Mouse (Mus musculus) heart, adult 2 months (tissue): ENCODE measurements around the gene Ppp1r12c. TPM values are rescaled to one million over a fixed set of nuclear protein-coding genes. Genes with fewer than 3 reads are reported as not detected.

Source experiments
- DNase-seq, 2 experiments: peaks; one replicate each; pipeline ENCODE4 v3.0.0; 2021
- H3K27ac ChIP-seq: fragments of 200-600 bp; 2 replicates; pipeline ENCODE4 v1.8.1; 2022
- H3K27me3 ChIP-seq: fragments of 200-500 bp; 2 replicates; pipeline ENCODE4 v1.6.1; 2012; ENCODE audit warnings: mild to moderate bottlenecking, low read length, inconsistent platforms, mixed read lengths; ENCODE audit not compliant: control insufficient read depth, insufficient read depth
- H3K36me3 ChIP-seq: fragments of 200-500 bp; 2 replicates; pipeline ENCODE4 v1.6.1; 2012; ENCODE audit warnings: low read length, inconsistent platforms; ENCODE audit not compliant: control insufficient read depth, insufficient read depth
- H3K4me1 ChIP-seq: fragments of 200-500 bp; 2 replicates; pipeline ENCODE4 v1.6.1; 2011; ENCODE audit warnings: low read length; ENCODE audit not compliant: control insufficient read depth, insufficient read depth
- H3K4me3 ChIP-seq: fragments of 200-600 bp; 2 replicates; pipeline ENCODE4 v1.8.1; 2022
- H3K79me2 ChIP-seq: fragments of 200-500 bp; replicated peaks from 2 replicates; pipeline ENCODE4 v1.6.1; 2012; ENCODE audit warnings: mild to moderate bottlenecking, inconsistent platforms, low read length, moderate library complexity, mixed read lengths; ENCODE audit not compliant: control insufficient read depth, insufficient read depth
- H3K9ac ChIP-seq: fragments of 200-500 bp; 2 replicates; pipeline ENCODE4 v1.6.1; 2012; ENCODE audit warnings: low read depth, mild to moderate bottlenecking, control low read depth, inconsistent platforms, low read length, mixed read lengths
- CTCF ChIP-seq: fragments of 200-600 bp; IDR thresholded peaks from 2 replicates; pipeline ENCODE4 v1.8.1; 2022; ENCODE audit warnings: antibody characterized with exemption, mild to moderate bottlenecking, moderate library complexity
- EP300 ChIP-seq: fragments of 200-500 bp; IDR thresholded peaks from 2 replicates; pipeline ENCODE4 v1.6.1; 2011; ENCODE audit warnings: low read depth, low read length, control low read depth; ENCODE audit not compliant: insufficient read depth
- POLR2A ChIP-seq: fragments of 200-500 bp; IDR thresholded peaks from 2 replicates; pipeline ENCODE4 v1.6.1; 2011; ENCODE audit warnings: mild to moderate bottlenecking, low read depth, low read length, control low read depth; ENCODE audit not compliant: insufficient read depth
- WGBS: fragments of 180-500 bp; shearing (Covaris S2); methylation state at CpG from one replicate; pipeline ENCODE4 v1.1.7; 2018; 5-methylcytosine and 5-hydroxymethylcytosine counted together
- intact Hi-C: fragments of 180-260 bp; cut with DNase I; formaldehyde crosslinking; loops from one replicate; pipeline ENCODE4 v1.15.1; 2025
- polyA plus RNA-seq: library from polyadenylated mRNA; depleted of rRNA; stranded (reverse); fragments of >200 nt; gene quantifications from 2 replicates; pipeline ENCODE4 v1.2.3, GENCODE M21; 2012
- total RNA-seq, 2 experiments: library from RNA; stranded (reverse); gene quantifications; 2 replicates each; pipeline ENCODE4 v1.2.3; 2021

Ppp1r12c gene
- total and polyA plus RNA-seq, 3 experiments = 47.0 to 67.1 (median 62.4) TPM

DNA sequence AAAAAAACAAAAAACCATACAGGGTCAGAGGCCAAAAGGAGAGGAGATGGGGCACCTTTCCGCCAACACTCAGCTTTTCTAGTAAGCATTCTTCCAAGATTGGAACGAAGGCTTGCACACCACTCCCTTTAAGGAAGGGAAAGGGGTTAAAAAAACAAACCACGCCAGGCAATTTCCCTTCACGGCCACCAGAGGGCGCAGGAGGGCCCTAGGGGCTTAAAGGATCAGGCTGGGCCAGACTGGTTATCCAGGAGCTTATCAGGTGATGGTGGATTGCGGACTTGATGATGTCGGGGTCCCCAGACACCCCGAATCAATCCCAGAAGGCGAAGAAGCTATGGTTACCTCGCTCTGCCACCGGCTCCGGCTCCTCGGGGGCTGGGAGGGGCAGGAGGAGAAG lies 11.8 kb upstream of the Ppp1r12c start:
- TF ChIP-seq EP300 (0 out of 2 replicates have a peak, but pooled peaks have one; percentile 20), POLR2A (no peak)
- WGBS = 21% methylated on average over 13 of the region's 13 CpGs
- Histone ChIP-seq H3K4me1 (peaks cover 11% of the 10 kb centered on the region), H3K4me3 (no peak overlapping the region), H3K9ac (no peak overlapping the region), H3K36me3 (no peaks in the 10 kb centered on the region; the same call in 1 of the 2 replicates), H3K27me3 (no peaks in the 10 kb centered on the region), H3K79me2 (no peaks in the 10 kb centered on the region), H3K27ac (no peak overlapping the region)
- intact Hi-C loops = loop anchor here (5.0 kb wide), 1 partner anchor 36 kb away; no protein-coding TSS in a partner anchor
- peak; percentile 58 to 66 for DNase-seq

DNA sequence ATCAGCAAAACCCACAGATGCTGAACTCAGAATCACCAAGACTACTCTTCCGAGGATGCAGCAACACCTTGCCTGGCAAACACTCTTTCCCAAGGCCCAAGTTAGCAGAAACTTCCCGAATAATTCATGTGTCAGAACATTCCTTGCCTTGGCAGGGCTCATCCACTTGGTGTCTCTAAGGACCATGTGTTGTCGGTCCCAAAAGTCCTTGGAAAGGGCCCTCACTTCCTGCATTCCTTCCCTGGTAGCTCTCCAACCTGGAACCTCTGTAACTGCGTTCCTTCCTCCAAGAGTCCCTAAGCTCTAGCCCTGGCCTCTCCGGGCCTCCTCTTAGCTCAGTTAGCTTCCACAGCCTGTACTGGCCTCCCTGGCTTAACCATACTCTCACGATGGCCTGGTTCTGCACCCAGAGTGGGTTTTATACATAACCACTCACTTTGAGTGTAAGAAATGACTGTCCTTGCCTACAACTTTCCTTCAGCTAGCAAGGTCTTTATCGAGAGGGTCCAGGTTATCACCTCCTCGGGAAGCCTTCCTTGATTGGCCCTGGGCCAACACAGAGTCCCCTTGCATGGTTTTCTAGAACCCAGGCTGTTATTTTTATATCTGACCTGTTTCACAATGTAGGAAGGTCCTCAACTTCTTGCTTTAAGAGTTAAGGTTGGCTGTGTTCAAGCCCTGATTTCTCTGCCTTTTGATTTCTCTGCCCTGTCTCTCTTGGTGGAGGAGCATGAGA lies 10.2 kb upstream of the Ppp1r12c start:
- peak in 1 of 2 experiments; percentile 41 for DNase-seq
- no peaks in the 10 kb centered on the region for H3K27me3 ChIP-seq
- H3K9ac ChIP-seq = peak overlapping the region; percentile 23; the same call in 1 of the 2 replicates
- H3K4me3 ChIP-seq = no peak overlapping the region
- 12% methylated on average over 8 of the region's 8 CpGs for WGBS
- peak overlapping the region; percentile 8; the same call in 1 of the 2 replicates for H3K27ac ChIP-seq
- H3K4me1 ChIP-seq = peaks cover 11% of the 10 kb centered on the region
- intact Hi-C loops = loop anchor here (5.0 kb wide), 1 partner anchor 34 kb away; no protein-coding TSS in a partner anchor
- no peak for TF ChIP-seq EP300
- TF ChIP-seq CTCF = no peak
- TF ChIP-seq POLR2A = no peak
- no peaks in the 10 kb centered on the region for H3K79me2 ChIP-seq
- H3K36me3 ChIP-seq = no peaks in the 10 kb centered on the region; the same call in 1 of the 2 replicates

DNA sequence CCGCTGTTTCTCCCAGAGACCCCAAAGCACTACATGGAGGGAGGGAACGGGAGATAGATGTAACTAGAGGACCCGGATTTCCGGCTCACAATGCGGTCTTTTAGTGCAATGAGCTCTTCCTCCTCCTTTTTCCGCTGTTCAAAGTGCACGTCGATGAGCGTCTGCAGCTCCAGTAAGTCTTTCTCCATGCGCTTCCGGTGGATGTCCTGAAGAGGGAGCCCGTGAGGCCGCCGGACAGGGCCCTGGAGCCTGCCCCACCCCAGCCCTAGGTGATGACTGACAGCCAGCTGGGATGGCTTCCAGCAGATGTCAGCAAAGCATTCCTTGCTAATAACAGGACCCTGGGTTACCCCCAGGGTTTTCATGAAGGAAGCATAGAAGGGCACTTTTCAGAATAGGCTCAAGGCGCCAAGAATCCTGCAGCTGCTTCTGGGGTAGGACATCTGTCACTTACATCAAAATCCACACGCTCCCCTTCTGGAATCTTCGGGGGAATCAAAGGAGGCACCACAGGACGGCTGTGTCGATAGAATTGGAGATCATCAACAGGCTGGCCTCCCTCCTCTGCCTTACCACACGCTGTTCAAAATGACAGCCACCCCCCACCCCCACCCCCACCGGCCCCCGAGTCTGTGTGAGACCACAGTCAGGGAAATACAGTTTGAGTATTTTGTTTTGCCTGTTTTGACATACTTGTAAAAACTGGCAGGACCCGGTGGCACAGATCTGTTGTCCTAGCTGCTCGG lies 8.6 kb upstream of the Ppp1r12c start:
- intact Hi-C loops = loop anchor here (5.0 to 10.0 kb wide), 3 partner anchors 33 to 405 kb away; partner anchors contain the start of genes Leng8 and Zfp628
- Histone ChIP-seq H3K36me3 (no peaks in the 10 kb centered on the region; the same call in 1 of the 2 replicates), H3K4me3 (no peak overlapping the region), H3K79me2 (no peaks in the 10 kb centered on the region), H3K9ac (no peak overlapping the region), H3K4me1 (peaks cover 13% of the 10 kb centered on the region), H3K27ac (no peak overlapping the region), H3K27me3 (no peaks in the 10 kb centered on the region)
- TF ChIP-seq POLR2A (no peak), CTCF (peak; percentile 100), EP300 (peak; percentile 71; the same call in 1 of the 2 replicates)
- DNase-seq = peak; percentile 85 to 86
- WGBS = 13% methylated on average over 24 of the region's 24 CpGs

DNA sequence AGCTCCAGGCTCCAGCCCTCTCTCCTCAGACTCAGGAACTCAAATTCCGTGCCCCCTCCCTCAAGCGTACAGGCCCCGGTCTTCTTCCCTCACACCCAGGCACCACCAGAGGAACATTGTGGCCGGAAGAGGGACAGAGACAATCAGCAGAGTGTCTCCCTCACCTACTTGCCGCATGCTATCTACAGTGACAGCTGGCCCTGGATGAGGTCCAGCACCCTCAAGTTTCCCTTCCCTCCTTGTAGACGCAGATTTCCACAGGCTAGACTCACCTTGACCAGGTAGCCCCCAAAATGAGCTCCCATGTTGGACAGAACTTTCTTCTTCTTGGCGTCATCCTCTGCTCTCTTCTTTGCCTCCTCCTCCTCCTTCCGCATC lies 7.2 kb upstream of the Ppp1r12c start:
- Histone ChIP-seq H3K4me3 (no peak overlapping the region), H3K27ac (no peak overlapping the region)

DNA sequence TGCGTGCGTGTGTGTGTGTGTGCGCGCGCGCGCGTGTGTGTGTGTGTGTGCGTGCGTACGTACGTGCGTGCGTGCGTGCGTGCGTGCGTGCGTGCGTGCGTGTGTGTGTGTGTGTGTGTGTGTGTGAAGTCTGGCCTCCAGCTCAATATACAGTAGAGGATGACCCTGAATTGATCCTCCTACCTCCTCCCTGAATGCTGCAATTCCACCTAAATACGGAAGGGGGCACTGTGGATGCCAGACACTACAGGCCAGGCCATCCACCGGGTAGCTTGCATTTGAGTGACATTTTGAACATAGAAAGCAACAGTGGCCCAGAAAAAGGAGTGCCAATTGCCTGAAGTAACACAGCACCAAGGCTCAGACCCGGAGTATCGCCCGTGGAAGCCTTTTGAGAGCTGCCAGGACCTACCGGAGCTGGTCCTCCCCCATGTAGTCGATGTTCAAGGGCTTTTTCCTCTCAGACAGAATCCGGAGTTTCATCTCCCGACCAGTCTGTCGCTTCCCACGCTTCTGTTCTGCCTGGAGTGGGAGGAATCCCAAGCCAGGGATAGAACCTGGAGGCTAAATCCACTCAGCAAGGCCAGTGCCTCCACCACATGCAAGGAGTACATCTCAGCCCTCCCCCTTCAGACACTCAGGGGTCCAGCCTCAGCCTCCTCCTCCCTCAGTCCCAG lies 6.7 kb upstream of the Ppp1r12c start:
- WGBS = 60% methylated on average over 32 of the region's 32 CpGs
- H3K4me1 ChIP-seq = peaks cover 13% of the 10 kb centered on the region
- DNase-seq = no peak
- no peaks in the 10 kb centered on the region for H3K79me2 ChIP-seq
- no peaks in the 10 kb centered on the region; the same call in 1 of the 2 replicates for H3K36me3 ChIP-seq
- H3K27me3 ChIP-seq = no peaks in the 10 kb centered on the region
- TF ChIP-seq CTCF (peak; percentile 60), EP300 (no peak)
- no peak overlapping the region for H3K9ac ChIP-seq
- intact Hi-C loops = loop anchor here (10.0 kb wide), 2 partner anchors 373 to 407 kb away; partner anchors contain the start of genes Leng8 and Zfp628
- no peak overlapping the region for H3K4me3 ChIP-seq
- no peak overlapping the region for H3K27ac ChIP-seq

More for the DNA sequence above, 7.2 kb upstream of the Ppp1r12c start:
- no peak for TF ChIP-seq CTCF
- TF ChIP-seq EP300 = no peak
- no peak for TF ChIP-seq POLR2A
- intact Hi-C loops = loop anchor here (10.0 kb wide), 2 partner anchors 374 to 406 kb away; partner anchors contain the start of genes Leng8 and Zfp628
- no peaks in the 10 kb centered on the region for H3K79me2 ChIP-seq
- no peaks in the 10 kb centered on the region; the same call in 1 of the 2 replicates for H3K36me3 ChIP-seq
- DNase-seq = no peak
- H3K9ac ChIP-seq = no peak overlapping the region
- peaks cover 13% of the 10 kb centered on the region for H3K4me1 ChIP-seq
- 84% methylated on average over 8 of the region's 8 CpGs for WGBS
- H3K27me3 ChIP-seq = no peaks in the 10 kb centered on the region
